Mouse (Mus musculus) lung, adult 10 weeks (tissue): Measurements from ENCODE around the gene Gdpd1. TPM values are rescaled to one million over a fixed set of nuclear protein-coding genes. Genes with fewer than 3 reads are reported as not detected.

Source experiments
- polyA plus RNA-seq: library from polyadenylated mRNA; stranded (reverse); fragments of 350-450 nt; fragmentation: Illumina TruSeq; extraction: RNeasy Lipid Tissue Mini Kit (QIAGEN cat#74804); gene quantifications from one replicate; pipeline ENCODE4 v1.2.3, GENCODE M21; 2014; ENCODE audit warnings: low read depth, low replicate concordance; ENCODE audit not compliant: insufficient read depth

The Gdpd1 gene
- 24.8 TPM for polyA plus RNA-seq

DNA sequence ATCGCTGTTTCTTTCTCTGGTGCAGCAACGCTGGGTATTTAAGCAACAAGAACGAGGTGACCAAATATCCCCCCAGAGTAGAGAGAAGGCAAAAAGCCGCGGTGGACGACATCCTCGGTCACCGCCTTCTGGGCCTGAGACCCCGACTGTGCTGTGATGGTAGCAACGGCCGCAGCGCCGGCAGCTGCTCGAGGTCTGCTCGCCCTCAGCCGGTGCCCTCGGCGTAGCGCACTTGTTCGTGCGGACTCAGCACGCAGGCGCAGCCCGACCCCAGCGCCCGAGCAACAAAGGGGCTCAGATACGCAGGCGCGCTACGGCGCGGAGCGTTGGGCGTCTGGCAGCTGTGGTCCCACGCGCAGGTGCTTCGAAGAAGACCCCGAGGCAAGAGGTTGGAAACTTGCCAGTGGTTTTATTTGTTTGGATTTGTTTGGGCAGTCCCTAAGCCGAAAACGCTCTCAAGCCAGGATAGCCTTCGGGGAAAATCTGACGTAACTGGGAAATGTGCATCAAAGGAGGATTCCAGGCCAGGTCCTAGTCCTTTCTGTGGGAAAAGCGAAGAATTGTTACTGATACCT, at the start of gene Gdpd1:
Gene Gdpd1, minus strand, starts transcription at position 197 of the 575 bp plus-strand sequence.

DNA sequence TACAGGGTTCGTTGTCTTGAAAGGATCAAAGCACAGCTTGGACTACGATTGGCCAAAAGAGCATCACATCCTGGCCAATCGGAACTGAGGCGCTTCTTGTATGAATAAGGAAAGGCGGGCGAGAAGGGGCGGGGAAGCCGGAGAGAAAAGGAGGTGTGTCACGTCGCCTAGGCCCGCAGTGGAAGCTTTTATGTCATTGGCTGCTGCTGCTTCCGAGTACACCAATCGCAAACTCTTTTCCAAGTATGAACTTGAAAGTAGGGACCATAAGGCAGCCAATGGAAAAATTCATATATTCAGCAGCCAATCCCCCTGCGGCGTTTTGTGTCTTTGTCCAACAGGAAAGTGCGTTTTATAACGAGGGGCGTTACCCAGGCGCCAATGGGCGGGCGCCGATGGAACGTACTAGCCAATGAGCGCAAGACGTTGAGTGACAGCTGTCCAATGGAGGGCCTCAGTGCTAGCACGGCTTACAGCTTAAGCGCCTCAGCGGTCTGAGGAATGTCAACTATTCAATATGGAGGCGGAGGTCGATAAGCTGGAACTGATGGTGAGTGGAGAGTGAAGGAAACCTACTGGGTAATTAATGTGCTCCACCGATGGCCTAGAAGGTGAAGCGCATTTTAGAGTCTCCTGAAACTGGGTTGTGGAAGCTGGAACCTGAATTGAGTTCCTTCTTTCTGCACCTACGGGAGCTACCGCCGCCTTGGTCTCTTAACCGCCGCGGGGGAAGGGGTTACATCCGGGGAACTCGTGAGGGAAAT, 35.1 kb upstream of the Gdpd1 start, which contains the start of gene Ska2:
Gene Ska2, plus strand, starts transcription at position 480 of the 764 bp plus-strand sequence.

GRCm38 (mm10) chr11:87108409-87108754, 34.5 kb upstream of the Gdpd1 start, which contains the start of gene Prr11:
Prr11 (minus strand) TSS chr11:87108708.

DNA sequence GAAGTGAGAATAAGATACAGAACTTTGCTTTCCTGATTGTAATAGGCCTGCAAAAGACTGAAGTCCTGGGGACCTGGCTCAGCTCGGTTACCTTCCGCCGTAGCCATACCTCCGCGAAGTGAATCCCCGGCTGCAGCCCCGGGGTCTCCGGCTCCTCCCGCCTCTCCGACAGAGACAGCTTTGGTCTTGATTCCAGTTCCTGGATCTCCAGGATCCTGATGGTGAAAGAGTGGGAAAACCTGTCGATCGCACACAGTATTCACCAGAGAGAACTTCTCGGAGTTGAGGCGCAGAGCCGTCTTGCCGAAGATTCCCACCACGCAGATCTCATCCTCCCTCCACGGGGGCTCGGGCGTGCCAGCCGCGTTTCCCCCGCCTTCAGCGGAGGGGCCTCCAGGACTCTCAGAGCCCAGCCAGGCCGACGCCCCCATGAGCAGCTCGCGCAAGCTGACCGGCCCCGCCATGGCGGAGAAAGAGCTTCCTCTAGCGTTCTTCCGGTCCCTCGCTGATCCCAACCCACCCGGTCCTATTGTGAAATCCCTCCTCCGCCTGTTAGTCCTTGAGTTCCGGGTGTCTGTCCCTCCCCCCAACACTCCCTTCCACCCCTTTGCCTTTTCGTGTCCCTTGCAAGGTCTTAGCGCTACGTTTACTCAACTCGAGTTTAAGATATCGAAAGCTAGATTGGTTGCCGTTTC, 12.6 kb upstream of the Gdpd1 start, which contains the start of gene Smg8:
Gene Smg8, minus strand, starts transcription at position 485 of the 695 bp plus-strand sequence.

DNA sequence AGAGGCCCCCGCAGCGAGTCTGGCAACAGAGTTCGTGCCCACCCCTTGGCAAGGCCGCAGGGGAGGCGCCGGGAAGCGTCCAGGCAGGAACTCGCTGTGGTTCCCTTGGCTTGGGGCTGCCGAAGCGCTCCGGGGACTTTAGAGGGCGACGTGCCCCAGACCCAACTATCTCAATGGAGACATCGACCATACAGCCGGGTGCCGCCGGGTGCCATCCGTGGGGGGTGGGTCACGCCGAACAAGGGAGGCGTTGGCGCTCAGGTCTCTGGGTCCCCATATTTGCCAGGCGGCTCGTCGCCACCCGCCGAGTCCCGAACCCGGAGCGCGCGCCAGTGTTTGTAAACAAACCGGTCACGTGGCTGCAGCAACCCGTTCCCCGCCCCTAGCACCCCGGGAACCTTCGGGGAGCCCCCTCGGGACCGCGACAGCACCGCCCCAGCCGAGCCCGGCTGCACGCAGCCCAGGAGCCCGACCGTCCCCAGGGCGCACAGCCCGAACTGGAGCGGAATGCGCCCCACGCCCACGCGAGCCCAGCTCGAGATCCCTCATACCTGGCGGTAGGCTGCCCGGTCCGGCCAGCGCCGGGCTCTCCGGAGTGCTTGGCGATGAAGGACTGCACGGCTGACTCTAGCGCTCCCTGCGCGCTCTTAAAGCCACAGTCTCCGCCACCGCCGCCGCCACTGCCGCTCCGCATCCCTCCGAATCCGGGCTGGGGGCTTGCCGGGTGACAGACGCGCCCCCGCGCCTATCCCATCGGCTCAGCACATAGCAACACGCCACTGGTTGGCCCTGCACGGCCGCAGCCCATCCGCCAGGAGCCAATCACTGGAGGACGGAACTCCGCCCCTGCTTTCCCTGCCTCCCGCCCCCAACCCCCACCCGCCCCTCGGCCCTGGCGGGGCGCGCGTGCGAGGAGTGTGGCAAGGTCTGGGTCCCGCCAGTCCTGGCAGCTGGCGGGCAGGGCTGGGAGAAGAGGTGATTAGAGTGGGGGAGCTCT, 80.5 kb downstream of the Gdpd1 start, which contains the start of gene Ypel2:
Gene Ypel2, minus strand, starts transcription at position 667 of the 997 bp plus-strand sequence.

Other genes with a start within 250 kb of the Gdpd1 start
- 4.4 TPM for gene Ypel2, start 80.4 kb downstream of the Gdpd1 start, polyA plus RNA-seq
- gene Smg8, start 12.7 kb upstream of the Gdpd1 start, polyA plus RNA-seq = 7.0 TPM
- gene Prr11, start 34.6 kb upstream of the Gdpd1 start, polyA plus RNA-seq = 0.35 TPM
- gene Ska2, start 35.2 kb upstream of the Gdpd1 start, polyA plus RNA-seq = 7.8 TPM
- 7.8 TPM for gene Trim37, start 53.0 kb upstream of the Gdpd1 start, polyA plus RNA-seq